Mouse (Mus musculus): ENCODE results near the gene Mon2.
"Not testable (repeated sequence)": the region's sequence is repeated elsewhere in the genome, so short reads cannot be mapped to it uniquely, and the experiment has no call there.

The Mon2 gene

DNA sequence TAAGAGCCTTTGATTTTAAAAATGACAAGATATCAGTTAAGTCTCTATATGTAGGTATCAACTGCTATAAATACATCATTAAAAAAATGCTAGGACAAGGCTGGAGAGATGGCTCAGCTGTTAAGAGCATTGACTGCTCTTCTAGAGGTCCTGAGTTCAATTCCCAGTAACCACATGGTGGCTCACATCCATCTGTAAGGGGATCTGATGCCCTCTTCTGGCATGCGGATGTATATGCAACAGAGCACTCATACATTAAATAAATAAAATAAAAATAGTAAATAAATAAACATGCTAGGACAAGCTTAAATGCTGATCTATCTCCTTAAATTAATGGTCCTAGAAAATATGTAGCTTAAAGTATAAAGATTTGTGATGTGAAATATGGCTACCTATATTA, 19.2 kb downstream of the Mon2 start:
- DNase-seq (ENCODE audit: extremely low spot score) = no peak

DNA sequence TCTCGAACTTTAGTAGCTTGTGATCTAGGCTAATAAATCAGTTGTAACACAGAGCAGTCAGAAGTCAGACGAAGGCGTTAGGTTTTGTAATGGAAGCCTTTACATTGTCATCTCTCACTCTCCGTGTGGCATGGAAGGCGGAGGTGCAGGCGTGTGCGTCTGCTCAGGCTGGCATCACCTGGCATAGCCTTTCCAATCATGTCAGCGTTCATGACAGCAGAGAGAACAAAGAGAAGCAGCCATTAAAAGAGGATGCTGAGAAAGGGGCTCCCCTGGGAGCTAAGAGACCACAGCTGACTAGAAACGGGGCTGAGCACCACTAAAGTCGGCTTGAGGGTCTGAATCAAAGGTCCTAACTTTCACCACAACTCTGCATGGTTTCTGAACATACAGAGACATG, 19.8 kb downstream of the Mon2 start:
- no peak for DNase-seq (ENCODE audit: extremely low spot score)

DNA sequence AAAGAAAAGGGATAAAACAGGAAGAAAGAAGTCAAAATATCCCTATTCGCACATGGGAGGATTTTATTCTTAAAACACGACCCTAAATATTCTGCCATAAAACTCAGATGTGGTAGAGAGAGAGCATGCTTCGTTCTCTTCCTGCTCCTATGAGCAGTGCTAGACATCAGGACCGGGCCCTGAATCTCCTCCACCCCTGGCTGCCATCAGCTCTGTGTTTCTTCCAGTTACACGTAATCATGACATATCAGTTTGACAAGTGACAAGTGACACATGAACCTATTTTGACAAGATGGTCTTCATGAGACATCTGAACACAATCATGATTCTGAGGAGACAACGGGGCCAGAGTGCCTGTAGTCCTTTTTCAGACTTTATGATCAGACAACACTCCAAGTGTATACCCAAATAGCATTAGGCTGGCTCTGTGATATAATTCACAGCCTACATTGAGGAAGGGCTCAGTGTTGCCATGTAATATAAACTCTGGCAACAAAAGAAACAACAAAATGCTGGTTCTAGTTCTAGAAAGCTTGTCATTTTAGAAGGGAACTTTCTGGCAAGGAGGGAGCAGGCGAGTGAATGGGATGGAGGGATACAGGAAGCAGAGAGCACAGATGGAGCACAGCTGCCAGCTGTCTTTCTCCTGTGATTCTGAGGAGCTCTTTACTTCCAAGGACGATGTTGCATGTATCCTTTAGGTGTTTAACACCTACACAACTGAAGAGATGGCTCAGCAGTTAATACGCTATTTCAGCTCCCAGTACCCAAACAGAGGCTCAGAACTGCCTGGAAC, 20.9 kb downstream of the Mon2 start:
- no peak for DNase-seq (ENCODE audit: extremely low spot score)

DNA sequence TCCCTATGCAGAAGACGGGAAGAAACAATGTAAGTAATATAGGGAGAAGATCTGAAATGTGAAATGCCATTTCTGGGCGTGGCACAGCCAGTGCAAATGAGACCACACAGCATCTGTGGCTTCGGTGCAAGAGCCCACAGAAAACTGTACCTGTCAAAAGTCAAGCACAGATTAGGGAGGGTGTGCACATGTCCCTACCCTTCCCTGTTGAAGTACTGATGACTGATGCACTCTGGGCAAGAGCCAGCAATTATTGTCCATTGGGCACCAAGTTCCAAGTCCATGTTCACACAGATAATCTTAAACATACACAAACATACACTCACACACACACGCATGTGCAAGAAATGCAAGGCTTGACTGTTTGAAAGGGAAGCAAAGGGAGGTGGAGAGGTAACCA, 22.7 kb downstream of the Mon2 start:
- no peak for DNase-seq (ENCODE audit: extremely low spot score)

DNA sequence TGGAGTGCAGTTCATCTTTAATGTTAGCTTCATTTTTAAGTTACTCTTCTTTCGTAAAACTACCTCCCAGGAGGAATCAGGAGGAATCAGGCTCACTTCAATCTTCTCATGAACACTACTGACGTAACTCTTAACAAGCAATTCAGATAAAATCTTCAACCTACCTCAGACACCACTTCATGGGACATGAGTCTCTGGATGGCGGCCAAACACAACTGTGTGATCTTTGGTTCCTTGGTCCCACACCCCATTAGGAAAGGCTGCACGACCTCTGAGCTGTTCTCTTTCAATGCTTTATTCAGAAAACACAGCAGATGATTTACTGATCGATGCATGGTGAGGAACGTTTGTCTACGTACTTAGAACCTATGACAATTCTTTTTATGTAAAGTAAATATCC, 24.3 kb downstream of the Mon2 start:
- no peak for DNase-seq (ENCODE audit: extremely low spot score)

- DNase-seq (ENCODE audit: extremely low spot score) = no peak
These were observed 27.6 kb downstream of the Mon2 start for GRCm38 (mm10) chr10:123048730-123049129.

DNA sequence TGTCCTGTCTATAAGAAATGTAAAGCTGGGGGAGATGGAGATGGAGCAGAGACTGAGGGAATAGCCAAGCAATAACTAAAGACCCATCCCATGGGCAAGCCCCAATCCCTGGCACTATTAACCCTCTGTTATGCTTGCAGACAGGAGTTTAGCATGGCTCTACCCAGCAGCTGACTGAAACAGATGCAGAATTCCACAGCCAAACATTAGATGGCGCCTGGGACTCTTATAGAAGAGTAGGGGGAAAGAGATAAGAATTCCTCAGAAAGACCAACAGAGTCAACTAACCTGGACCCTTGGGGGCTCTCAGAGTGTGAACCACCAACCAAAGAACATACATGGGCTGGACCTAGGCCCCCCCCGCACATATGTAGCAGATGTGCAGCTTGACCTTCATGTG, 36.4 kb downstream of the Mon2 start:
- no peak for DNase-seq (ENCODE audit: extremely low spot score)

GRCm38 (mm10) chr10:123032078-123032646, 44.1 kb downstream of the Mon2 start:
- DNase-seq (ENCODE audit: extremely low spot score) = no peak

- no peak for DNase-seq (ENCODE audit: extremely low spot score)
These were observed 44.9 kb downstream of the Mon2 start for GRCm38 (mm10) chr10:123031449-123031848.

DNA sequence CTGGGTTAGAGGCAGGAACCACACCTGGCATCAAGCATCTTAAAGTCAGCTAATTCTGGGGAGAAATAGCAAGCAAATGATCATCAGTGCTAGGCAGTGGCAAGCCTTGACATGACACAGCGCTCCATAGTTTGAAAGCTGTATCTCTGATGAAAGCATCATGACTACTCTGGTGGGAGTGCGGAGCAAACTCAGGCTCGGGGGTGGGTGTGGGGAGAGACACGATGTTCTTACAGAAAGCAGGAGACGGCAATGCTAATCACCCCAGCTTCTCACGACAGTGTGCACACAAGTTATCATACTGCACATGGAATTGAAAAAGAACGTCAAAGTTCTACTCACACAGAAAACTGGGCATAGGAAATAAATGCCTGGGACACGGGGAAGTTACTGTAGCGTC, 45.7 kb downstream of the Mon2 start:
- no peak for DNase-seq (ENCODE audit: extremely low spot score)

- DNase-seq (ENCODE audit: extremely low spot score) = no peak
These were observed 47.4 kb downstream of the Mon2 start for GRCm38 (mm10) chr10:123028949-123029348.

GRCm38 (mm10) chr10:123026736-123027135, 49.6 kb downstream of the Mon2 start:
- DNase-seq (ENCODE audit: extremely low spot score) = not testable (repeated sequence)

DNA sequence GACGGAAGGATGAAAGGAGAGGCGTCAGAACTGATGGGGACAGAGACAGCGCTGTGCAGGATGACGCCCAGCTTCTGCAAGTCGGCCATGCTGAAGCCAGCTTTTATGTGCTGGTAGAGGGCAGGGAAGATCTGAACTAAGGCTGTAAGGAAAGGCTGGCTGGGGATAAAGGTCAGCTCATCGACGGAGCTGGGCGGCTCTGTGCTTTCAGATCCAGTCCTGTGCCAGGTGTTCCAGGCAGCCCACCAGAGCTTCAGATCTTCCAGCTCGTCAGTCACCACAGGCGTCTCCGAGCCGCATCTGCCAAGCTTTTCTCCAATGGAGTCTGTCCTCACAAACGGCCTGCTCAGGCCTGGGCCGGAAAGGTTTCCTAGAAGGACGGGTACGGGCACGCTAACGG, 62.9 kb downstream of the Mon2 start:
- DNase-seq (ENCODE audit: extremely low spot score) = peak; percentile 60

DNA sequence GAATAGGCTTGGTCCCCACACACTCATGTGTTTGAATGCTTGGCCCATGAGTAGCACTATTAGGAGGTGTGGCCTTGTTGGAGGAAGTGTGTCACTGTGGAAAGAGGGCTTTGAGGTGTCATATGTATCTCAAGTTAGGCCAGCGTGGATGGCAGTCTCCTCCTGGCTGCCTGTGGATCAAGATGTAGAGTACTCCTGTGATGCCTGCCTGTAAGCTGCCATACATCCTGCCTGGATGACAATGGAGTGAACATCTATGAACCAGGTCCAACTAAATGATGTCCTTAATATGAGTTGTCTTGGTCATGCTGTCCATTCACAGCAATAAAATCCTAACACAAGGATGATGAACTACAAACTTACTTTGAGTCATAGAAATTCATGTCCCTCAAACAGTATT, 64.9 kb downstream of the Mon2 start:
- DNase-seq (ENCODE audit: extremely low spot score) = no peak

DNA sequence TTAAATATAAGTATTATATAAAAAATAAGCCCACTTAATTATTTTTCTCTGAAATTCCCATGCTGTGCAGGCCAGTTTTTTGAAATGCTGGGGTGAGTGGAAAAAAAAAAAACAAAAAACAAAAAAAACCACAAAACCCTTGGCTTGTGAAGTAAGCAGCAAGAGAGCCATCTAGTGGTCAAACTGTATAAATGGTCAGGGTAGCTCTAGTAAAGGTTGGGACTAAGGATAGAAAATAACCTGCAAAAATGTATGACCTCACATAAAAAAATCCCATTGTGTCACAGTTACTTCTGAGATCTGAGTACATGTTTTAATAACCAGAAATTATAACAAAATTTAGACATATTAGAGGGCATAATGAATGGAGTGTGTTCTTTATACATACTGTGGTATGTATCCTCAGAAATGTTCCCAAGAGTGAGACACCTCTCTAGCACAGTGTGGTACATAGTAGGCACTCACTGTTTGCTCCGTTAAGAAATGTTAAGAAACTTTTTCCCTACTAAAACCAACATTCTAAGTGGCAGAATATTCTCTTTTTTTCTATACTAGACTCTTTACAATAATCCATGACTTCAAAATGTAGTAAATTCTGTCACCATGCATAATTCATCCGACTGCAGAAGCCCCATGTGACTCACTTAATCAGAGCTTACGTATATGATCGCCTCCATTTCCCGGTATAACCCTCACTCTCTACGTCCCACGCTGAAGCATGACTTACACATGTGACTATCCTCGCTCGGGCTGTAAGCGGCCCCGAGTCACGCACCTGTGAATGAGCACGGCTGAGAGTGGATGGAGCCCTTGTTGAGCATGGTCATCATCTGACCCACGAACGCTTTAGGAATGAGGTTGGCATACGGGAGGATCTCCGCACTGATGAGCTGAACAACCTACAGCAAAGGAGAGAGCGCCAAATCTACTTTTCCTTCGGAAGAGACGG, 70.8 kb downstream of the Mon2 start:
- DNase-seq (ENCODE audit: extremely low spot score) = no peak

DNA sequence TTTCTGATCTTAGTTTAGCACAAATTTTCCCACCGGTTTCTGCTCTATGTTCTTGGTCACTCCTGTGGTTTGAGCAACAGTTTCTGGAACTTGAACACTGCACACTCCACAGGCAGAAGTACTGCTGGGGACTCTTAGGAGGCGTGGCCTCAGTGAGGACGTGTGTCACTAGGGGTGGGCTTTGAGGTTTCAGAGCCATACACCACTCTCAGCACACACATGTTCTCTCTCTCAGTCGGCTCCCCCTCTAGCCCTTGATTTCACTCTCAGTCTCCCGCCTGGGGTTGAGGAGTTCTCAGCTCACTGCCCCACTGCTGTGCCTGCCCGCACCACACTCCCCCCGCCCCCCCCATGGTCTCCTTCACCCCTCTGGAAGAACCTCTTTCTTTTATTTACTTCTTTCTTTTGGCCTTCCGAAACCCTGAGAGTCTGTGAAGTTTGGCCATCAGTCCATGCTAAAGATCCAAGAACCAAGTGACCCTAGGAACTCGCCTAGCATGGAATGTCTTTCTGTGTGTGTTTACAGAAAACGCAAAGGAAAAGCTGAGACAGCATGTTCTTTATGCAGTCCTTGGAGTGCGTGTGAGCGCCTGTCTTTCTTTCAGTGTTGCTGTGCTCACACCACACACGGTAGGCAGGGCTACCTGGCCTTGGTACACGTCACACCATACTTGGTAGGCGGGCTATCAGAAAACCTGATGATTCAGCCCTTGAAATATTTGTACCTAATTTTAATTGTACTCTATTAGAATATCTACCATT, 71.6 kb downstream of the Mon2 start:
- DNase-seq (ENCODE audit: extremely low spot score) = no peak

DNA sequence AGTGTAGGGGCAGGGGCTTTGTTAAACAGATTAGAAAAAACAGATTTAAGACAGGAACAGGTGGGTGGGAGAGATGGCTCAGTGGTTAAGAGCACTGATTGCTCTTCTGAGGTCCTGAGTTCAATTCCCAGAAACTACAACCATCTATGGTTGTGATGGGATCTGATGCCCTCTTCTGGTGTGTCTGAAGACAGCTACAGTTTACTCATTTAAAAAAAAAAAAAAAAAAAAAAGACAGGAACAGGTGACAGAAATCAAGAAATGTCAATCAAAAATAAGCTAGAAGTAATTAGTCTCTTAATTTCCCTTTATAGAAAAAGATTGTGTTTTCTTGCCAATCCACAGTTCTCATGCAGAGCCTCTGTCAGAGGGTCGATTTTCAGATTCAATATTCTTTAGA, 74.3 kb downstream of the Mon2 start:
- DNase-seq (ENCODE audit: extremely low spot score) = no peak

DNA sequence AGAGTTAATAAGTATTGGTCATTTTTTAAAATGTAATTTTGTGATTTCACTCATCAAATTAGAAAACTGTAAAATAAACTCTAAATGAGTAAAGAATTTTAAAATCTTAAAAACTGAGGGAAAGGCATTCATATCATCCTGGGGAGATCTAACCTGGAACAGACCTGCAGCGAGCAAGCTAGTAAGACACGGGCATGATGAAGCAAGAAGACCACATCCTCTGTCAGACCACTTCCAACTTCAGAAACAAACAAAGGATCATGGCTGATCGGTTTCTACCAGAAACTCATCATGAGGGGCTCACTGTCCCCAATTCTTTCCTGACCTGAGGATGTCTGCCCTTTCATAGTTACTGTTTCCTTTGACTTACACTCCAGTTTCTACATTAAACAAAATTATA, 74.9 kb downstream of the Mon2 start:
- no peak for DNase-seq (ENCODE audit: extremely low spot score)

DNA sequence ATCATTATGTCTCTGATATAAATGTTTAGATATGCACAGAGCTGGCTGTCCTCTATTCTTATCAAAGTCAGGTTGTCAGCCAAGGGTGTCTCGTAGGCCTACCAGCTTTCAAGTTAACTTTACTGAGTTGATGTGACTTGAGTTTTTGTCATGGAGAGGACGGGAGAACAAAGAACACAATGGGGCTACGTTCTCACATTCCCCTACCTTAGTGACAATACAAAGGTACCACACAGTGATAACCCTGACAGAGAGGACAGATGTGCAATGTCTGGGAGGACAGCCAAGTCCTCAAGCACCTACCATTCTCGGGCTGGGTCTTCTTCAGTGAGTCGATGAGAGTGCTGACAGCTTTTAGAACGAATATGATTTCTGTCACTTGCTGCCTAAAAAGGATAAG, 76.9 kb downstream of the Mon2 start:
- no peak for DNase-seq (ENCODE audit: extremely low spot score)

DNA sequence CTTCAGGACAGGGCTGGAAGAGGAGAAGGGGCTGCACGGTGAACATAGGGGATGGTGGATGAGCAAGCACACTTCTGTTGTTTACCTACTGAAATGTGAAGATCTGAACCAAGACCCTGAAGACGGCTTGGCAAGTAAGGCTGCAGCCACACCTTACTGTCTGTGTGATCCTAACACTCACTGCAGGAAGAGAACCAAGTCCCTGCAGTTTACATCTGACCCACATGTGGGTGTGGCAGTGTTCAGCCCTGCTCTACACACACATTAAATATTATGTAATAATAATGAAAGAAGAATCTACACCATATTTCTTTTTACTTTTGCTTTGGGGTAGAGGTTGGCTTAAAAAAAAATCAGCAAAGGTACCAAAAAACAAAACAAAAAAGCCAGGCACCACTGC, 78.5 kb downstream of the Mon2 start:
- no peak for DNase-seq (ENCODE audit: extremely low spot score)

GRCm38 (mm10) chr10:122994402-122995107, 81.8 kb downstream of the Mon2 start:
- DNase-seq (ENCODE audit: extremely low spot score) = no peak

All from embryo, embryonic 9.5 days (tissue).